Mouse (Mus musculus) subcutaneous adipose tissue, adult 2 months (tissue): ENCODE measurements around the gene Lenep. TPM values are rescaled to one million over a fixed set of nuclear protein-coding genes. Genes with fewer than 3 reads are reported as not detected.

Source experiments
- polyA plus RNA-seq: library from polyadenylated mRNA; depleted of rRNA; stranded (reverse); fragments of >200 nt; gene quantifications from 2 replicates; pipeline ENCODE4 v1.2.3, GENCODE M21; 2012; ENCODE audit warnings: low replicate concordance; rRNA removed

Gene Lenep
- polyA plus RNA-seq = 0.24 TPM in 1 of 2 replicates, not detected in the other

DNA sequence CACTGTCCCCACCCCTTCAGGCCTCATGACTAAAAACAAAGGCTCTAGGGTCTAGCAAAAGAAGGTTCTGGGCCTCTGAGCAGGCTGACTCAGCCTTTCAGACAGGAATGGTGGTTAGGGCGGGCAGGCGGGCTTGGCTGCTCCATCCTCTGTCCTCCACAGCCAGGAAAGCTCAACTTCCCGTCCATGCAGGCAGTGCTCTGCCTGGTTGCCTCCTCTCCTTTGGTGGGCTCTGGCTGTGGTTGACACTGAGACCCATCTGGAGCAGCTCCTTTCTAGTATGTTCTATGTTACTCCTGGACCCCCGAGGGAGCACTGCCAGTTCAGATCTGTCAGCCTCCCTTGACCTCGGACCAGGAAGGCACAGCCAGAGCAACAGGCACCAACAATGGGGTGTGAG is at the start of gene Lenep:
Gene Lenep, minus strand, starts transcription at position 101 of the 400 bp plus-strand sequence.

GRCm38 (mm10) chr3:89436176-89437113 is 33.9 kb upstream of the Lenep start, which contains the start of gene Pbxip1:
Gene Pbxip1, plus strand, starts transcription at chr3:89436706.

DNA sequence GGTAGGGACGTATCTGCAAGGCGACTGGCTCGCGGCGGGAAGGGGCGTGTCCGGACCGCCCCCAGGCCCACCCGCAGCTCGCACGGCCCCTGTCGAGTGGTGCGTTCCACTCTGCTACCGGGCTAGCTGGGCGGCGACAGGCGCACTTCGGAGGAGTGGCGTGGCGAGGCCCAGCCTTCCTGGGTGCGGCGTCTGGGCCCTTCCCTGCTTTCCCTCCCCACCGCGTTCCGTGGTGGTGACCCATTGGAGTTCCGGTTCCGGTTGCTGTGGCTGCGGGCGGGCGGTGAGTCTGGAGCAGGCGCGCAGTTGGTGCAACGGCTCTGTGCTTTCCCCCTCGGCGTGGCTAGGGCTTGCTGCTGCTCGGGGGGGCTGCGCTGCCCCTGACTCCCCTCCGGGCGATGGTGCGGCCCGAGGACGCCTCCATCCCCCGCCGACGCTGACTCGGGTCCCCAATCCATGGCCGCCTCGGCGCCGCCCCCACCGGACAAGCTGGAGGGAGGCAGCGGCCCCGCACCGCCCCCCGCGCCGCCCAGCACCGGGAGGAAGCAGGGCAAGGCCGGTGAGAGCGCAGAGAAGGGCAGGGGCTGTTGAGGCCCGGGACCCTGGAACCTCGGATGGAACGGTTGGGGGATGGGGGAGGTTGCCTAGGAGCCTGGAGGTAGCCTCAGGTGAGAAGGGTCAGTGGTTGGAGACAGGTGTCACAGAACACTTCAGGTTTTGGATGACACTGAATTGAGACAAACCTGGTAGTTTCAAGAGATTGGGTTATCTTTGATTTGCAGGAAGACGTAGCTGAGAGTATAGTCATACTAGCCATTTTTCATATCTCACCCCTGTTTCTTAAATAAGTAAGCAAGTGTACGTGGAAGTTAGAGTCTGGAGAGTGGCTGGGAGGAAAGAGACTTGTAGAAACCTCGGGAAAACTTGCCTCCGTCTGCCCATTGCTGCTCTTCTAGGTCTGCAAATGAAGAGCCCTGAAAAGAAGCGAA is 27.9 kb upstream of the Lenep start, which contains the start of gene Pygo2:
Gene Pygo2, plus strand, starts transcription at position 44 of the 989 bp plus-strand sequence.

GRCm38 (mm10) chr3:89418170-89418860 is 15.7 kb upstream of the Lenep start, which contains the start of the genes Cks1b and Shc1:
Gene Cks1b, minus strand, starts transcription at chr3:89418383.
Gene Shc1, plus strand, starts transcription at chr3:89418443.

DNA sequence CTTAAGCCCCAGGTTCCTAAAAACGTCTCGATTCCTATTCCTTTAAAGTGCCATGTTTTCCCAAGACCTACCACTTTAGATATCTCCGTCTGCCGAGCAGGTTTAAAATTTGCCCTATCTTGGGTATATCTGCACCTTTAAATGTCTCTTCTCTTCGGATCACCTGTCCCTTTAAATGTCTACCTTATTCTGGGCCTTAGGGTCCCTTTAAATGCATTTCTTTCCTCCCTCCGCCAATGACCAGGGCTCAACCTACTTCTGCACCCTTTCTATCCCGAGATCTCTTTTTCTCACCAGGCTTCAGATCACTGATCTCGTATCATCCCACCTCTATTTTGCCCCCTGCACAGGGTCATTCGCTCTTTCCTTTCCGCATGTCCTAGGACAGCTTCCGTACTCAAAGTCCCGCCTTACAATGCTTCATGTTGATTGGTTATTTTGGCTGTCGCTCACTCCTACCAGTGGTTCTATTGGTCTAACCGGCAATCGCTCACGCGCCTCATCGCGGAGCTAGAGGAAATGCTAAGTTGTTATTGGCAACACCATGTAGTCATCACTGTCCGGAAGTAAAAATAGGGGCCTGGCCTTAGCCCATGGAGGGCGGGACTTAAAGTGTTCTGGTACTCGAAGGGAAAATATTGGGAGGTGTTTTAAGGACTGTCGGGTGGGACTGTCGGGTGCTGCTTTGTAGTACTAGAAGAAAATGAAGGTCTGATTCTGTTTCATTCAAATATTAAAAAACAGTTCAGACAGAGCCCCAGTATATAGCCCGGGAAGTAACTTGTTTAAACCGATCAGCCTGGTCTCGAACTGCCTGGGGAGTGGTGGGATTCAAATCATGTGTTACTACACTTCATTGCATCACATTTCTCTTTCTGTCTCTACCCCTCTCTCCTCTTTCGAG is 9.1 kb upstream of the Lenep start, which contains the start of gene Flad1:
Gene Flad1, minus strand, starts transcription at position 381 of the 904 bp plus-strand sequence.

DNA sequence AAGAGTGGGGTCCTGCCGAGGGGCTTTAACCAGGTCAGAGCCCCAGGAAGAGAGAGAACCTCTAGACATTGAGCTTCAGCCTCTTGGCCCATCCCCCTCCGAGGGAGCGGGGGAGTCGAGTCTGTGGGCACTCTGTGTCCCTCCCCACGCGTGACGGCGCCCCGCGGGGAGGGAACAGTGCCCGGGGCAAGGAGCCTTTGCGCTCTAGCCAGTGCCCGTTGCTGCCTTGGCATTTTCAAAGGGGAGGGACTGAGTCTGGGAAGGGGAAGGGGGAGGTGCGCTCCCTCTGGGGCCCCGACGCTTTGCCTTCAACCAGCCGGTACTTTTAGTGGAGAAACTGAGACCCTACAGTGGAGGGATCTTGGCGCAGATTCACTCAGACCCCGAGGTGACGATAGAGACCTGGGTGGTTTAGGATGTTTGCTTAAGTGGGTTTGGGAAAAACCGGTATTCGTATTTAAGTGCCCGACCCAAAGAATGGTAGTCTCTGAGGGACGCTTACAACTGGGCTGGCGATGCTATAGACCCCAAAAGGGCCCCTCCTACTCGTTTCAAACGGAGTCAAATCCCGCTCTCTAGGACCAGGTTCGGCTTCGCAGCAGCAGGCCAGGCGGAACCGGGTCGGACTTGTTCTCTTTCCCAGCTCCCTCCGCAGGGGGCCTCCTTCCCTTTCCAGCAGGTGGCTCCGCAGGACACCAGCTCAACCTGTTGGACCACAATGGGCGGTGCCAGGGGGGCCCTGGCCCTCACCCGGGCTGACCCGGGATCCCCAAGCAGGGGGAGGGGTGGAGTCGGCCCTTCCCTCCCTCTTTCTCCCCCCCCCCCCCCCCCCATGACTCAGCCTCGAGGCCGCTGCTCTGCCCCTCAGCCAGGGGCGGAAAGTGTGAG is 8.3 kb downstream of the Lenep start, which contains the start of gene Zbtb7b:
Gene Zbtb7b, minus strand, starts transcription at position 771 of the 888 bp plus-strand sequence.

DNA sequence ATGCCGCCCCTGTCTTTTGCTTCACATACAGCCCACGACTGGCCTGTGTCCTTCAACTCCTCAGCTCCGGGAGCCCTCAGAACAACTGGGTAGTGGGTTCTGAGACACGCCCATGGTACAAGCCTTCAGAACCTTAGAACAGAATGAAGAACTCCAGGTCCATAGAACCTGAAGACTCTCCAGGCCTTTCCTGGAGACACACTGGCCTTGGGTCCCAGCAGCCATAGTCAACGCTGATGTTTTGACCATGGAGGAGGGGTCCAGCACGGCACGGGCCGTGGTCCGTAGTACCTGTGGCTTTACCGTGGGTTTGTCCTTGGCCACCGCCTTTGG is 37.5 kb downstream of the Lenep start, which contains the start of gene Dcst1:
Gene Dcst1, minus strand, starts transcription at position 101 of the 333 bp plus-strand sequence.

GRCm38 (mm10) chr3:89361675-89362074 is 40.9 kb downstream of the Lenep start, which contains the start of gene Dcst2:
Gene Dcst2, plus strand, starts transcription at chr3:89361975.

Other genes starting within 250 kb of the Lenep start
- 0.11 and 1.8 TPM in 2 replicates for gene Hcn3, start 242.6 kb downstream of the Lenep start, polyA plus RNA-seq
- 52.1 and 101 TPM in 2 replicates for gene Clk2, start 238.0 kb downstream of the Lenep start, polyA plus RNA-seq
- gene Scamp3, start 225.3 kb downstream of the Lenep start, polyA plus RNA-seq = 176 and 177 TPM in 2 replicates
- gene Fam189b, start 219.7 kb downstream of the Lenep start, polyA plus RNA-seq = 30.0 and 81.4 TPM in 2 replicates
- gene Gba, start 199.9 kb downstream of the Lenep start, polyA plus RNA-seq = 119 and 134 TPM in 2 replicates
- 55.5 and 268 TPM in 2 replicates for gene Thbs3, start 187.6 kb downstream of the Lenep start, polyA plus RNA-seq
- gene Mtx1, start 175.7 kb downstream of the Lenep start, polyA plus RNA-seq = 170 and 192 TPM in 2 replicates
- gene Muc1, start 173.7 kb downstream of the Lenep start, polyA plus RNA-seq = 2.8 and 52.8 TPM in 2 replicates
- gene Krtcap2, start 156.8 kb downstream of the Lenep start, polyA plus RNA-seq = 112 and 194 TPM in 2 replicates
- gene Trim46, start 156.5 kb downstream of the Lenep start, polyA plus RNA-seq = 5.0 and 16.6 TPM in 2 replicates
- gene Dpm3, start 143.4 kb downstream of the Lenep start, polyA plus RNA-seq = 369 and 505 TPM in 2 replicates
- gene Slc50a1, start 132.2 kb downstream of the Lenep start, polyA plus RNA-seq = 187 and 197 TPM in 2 replicates
- 42.8 and 59.6 TPM in 2 replicates for gene Efna1, start 121.7 kb downstream of the Lenep start, polyA plus RNA-seq
- gene Efna3, start 79.8 kb downstream of the Lenep start, polyA plus RNA-seq = 0.56 and 5.8 TPM in 2 replicates
- 3.7 and 48.7 TPM in 2 replicates for gene Efna4, start 64.8 kb downstream of the Lenep start, polyA plus RNA-seq
- gene Adam15, start 52.8 kb downstream of the Lenep start, polyA plus RNA-seq = 211 and 374 TPM in 2 replicates
- gene Dcst2, start 40.8 kb downstream of the Lenep start, polyA plus RNA-seq = 2.2 and 6.3 TPM in 2 replicates
- 1.1 and 4.6 TPM in 2 replicates for gene Dcst1, start 37.5 kb downstream of the Lenep start, polyA plus RNA-seq
- gene Zbtb7b, start 8.0 kb downstream of the Lenep start, polyA plus RNA-seq = 69.1 and 111 TPM in 2 replicates
- 62.8 and 93.5 TPM in 2 replicates for gene Flad1, start 9.1 kb upstream of the Lenep start, polyA plus RNA-seq
- 46.2 and 57.2 TPM in 2 replicates for gene Cks1b, start 15.6 kb upstream of the Lenep start, polyA plus RNA-seq
- 109 and 199 TPM in 2 replicates for gene Shc1, start 15.7 kb upstream of the Lenep start, polyA plus RNA-seq
- 30.5 and 69.3 TPM in 2 replicates for gene Pygo2, start 27.4 kb upstream of the Lenep start, polyA plus RNA-seq
- gene Pbxip1, start 33.9 kb upstream of the Lenep start, polyA plus RNA-seq = 53.4 and 121 TPM in 2 replicates
- 67.3 and 96.9 TPM in 2 replicates for gene Pmvk, start 51.7 kb upstream of the Lenep start, polyA plus RNA-seq
- 1.0 and 33.0 TPM in 2 replicates for gene Kcnn3, start 117.4 kb upstream of the Lenep start, polyA plus RNA-seq